Mouse (Mus musculus) adrenal gland, postnatal 36 days (tissue): ENCODE measurements around the gene Dlgap3. TPM values are rescaled to one million over a fixed set of nuclear protein-coding genes. Genes with fewer than 3 reads are reported as not detected.
A peak's percentile ranks its signal among the peaks of the same experiment; 100 is the strongest.

Source experiments
- DNase-seq, 2 experiments: peaks; one replicate each; pipeline ENCODE4 v3.0.0; 2021; ENCODE audit warnings: mixed read lengths in 1 of 2
- total RNA-seq, 2 experiments: library from RNA; stranded (reverse); gene quantifications; 2 replicates each; pipeline ENCODE4 v1.2.3; 2021

Dlgap3 gene
- total RNA-seq, 2 experiments from 2014 or later = 3.1 to 5.6 TPM

DNA sequence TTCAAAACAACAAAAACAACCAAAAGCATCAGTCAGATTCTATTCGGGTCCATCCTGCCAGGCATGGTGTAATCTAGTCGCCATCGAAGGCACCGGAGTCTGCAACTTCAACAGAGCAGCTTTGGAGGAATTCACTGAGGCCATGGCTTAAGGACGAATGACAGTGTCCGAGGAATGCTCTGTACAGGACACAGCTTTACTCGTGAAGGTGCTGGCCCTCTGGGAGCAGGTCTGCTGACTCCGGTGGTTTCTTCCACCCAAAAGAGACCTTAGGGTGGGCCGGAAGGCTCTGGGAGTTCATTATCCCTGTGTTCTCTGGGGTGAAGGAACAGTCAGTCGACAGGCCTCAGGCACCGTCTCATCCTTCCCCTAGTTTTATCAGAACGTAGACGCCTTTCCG, 92.6 kb downstream of the Dlgap3 start:
- no peak for DNase-seq

- no peak for DNase-seq
Observed at GRCm38 (mm10) chr4:127263438-127264182, 94.6 kb downstream of the Dlgap3 start.

DNA sequence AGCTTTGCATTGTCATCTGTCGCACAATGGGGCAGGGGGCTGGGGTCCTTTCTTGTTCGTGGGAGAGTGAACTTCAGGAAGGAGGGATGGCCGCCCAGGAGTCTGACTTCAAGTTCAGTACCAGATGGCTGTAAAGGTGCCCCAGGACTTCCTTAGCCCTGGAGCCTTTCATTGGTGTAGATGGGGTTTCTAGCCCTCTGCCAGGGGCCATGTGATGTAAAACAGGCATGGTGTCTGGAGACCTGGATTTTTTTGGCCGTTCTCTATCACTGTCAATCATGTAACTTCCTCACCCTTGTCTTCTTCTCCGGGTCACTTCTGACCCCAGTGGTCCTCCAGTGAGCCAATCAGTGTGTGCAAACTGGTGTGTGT, 95.2 kb downstream of the Dlgap3 start:
- DNase-seq = no peak

DNA sequence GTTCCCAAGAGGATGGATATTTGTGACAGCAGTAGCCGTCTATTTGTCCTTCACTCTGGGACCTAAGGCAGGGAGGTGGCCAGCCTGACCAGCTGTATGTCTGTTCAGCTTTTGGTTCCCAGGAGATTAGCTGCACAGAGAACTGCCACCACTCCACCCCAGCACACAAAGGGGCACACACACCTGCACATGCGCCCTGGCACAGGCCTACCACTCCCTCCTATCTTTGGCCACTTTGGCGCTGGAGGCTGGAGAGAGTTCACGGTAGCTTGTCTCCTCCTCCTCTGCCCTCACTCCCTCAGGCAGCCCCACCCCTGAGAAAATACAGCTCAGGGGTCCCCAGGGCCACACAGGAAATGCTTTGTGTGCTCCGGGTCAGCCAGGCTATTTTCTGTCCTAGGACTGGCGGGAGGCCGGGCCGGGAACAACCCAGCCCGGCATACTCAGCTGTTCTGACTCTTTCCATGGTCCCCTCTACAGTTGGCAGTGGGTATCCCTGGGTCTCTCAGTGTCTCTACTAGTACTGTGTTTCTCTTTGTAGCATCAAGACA, 109.5 kb downstream of the Dlgap3 start:
- peak; percentile 28 to 47 for DNase-seq

- DNase-seq = no peak
Observed at GRCm38 (mm10) chr4:127279241-127279640, 110.2 kb downstream of the Dlgap3 start.

Other genes starting within 250 kb of the Dlgap3 start
- gene Zmym4, start 201.1 kb upstream of the Dlgap3 start, total RNA-seq = 10 to 100 TPM; 42.9 to 46.7 TPM
- 100 to 1,000 TPM; 145 to 225 TPM for gene Sfpq, start 147.9 kb upstream of the Dlgap3 start, total RNA-seq
- gene Zmym1, start 108.1 kb upstream of the Dlgap3 start, total RNA-seq = 1 to 10 TPM; 7.7 to 7.8 TPM
- 10 to 100 TPM; 12.0 to 15.3 TPM for gene Zmym6, start 91.8 kb upstream of the Dlgap3 start, total RNA-seq
- 10 to 100 TPM; 14.8 to 22.8 TPM for gene Tmem35b, start 45.5 kb upstream of the Dlgap3 start, total RNA-seq
- 10 to 100 TPM; 51.5 to 52.6 TPM for gene Smim12, start 74.6 kb downstream of the Dlgap3 start, total RNA-seq
- 1 to 10 TPM; 4.5 to 4.7 TPM for gene Gja4, start 144.8 kb downstream of the Dlgap3 start, total RNA-seq
- not detected for gene Gjb3, start 161.6 kb downstream of the Dlgap3 start, total RNA-seq
- gene Gjb4, start 184.9 kb downstream of the Dlgap3 start, total RNA-seq = not detected
- under 1 TPM; 0.36 to 0.40 TPM for gene Gjb5, start 189.0 kb downstream of the Dlgap3 start, total RNA-seq